Mouse (Mus musculus) liver, embryonic 14.5 days (tissue): ENCODE data around the gene Sec23a.

Experiments
- CTCF ChIP-seq: IDR thresholded peaks from 2 replicates; pipeline ENCODE4 v1.5.1; 2016; ENCODE audit warnings: antibody characterized with exemption, low read depth, control low read depth
- EP300 ChIP-seq: IDR thresholded peaks from 2 replicates; pipeline ENCODE4 v1.6.1; 2016; ENCODE audit warnings: antibody characterized with exemption, low read depth

- no peak for TF ChIP-seq CTCF
- TF ChIP-seq EP300: no peak
Measured at GRCm38 (mm10) chr12:58956162-58956561, 55.7 kb downstream of the Sec23a start.
